Mouse (Mus musculus) megakaryocyte, embryonic 14.5 days (primary cell): Measurements from ENCODE around the gene Gm12258.
"Not testable (repeated sequence)": the region's sequence is repeated elsewhere in the genome, so short reads cannot be mapped to it uniquely, and the experiment has no call there.

Source experiments
- FLI1 ChIP-seq: IDR thresholded peaks from 2 replicates; pipeline ENCODE4 v1.6.1; 2012; ENCODE audit warnings: low read length, inconsistent platforms, mixed read lengths
- GATA1 ChIP-seq: IDR thresholded peaks from 3 replicates; pipeline ENCODE4 v1.6.1; 2012; ENCODE audit warnings: mixed read lengths, low read length, inconsistent platforms, borderline replicate concordance

- TF ChIP-seq GATA1, FLI1: not testable (repeated sequence)
Measured at GRCm38 (mm10) chr11:58828937-58829336, 18.0 kb upstream of the Gm12258 start, which contains the start of gene Olfr312.
